Mouse (Mus musculus): ENCODE measurements around the gene March7. TPM values are rescaled to one million over a fixed set of nuclear protein-coding genes. Genes with fewer than 3 reads are reported as not detected.

The March7 gene
- polyA plus RNA-seq, 1 experiment from 2014 or later: 114 TPM

- no peak for ATAC-seq (replicated peaks)
- 90% methylated on average over 6 of the region's 6 CpGs for WGBS
- 0 out of 2 replicates have a peak, but pooled peaks cover 3% of the 10 kb centered on the region for H3K36me3 ChIP-seq
- H3K9me3 ChIP-seq: no peaks in the 10 kb centered on the region
- H3K27me3 ChIP-seq: no peaks in the 10 kb centered on the region
- H3K4me3 ChIP-seq: no peak overlapping the region
- no peak overlapping the region for H3K4me2 ChIP-seq (replicated peaks)
- H3K4me1 ChIP-seq: peaks cover 30% of the 10 kb centered on the region
- H3K27ac ChIP-seq (replicated peaks): no peak overlapping the region
- H3K9ac ChIP-seq (replicated peaks): no peak overlapping the region
Measured at GRCm38 (mm10) chr2:60217620-60218019, 7.9 kb downstream of the March7 start.

- no peak for ATAC-seq (replicated peaks)
- H3K9me3 ChIP-seq: no peaks in the 10 kb centered on the region
- peaks cover 10% of the 10 kb centered on the region for H3K4me1 ChIP-seq
- H3K36me3 ChIP-seq: no peaks in the 10 kb centered on the region
- no peaks in the 10 kb centered on the region for H3K27me3 ChIP-seq
- no peak overlapping the region for H3K4me3 ChIP-seq
- no peak overlapping the region for H3K27ac ChIP-seq (replicated peaks)
- no peak overlapping the region for H3K4me2 ChIP-seq (replicated peaks)
- H3K9ac ChIP-seq (replicated peaks): no peak overlapping the region
- 81% methylated on average over 6 of the region's 6 CpGs for WGBS
Measured at GRCm38 (mm10) chr2:60221236-60221635, 11.5 kb downstream of the March7 start.

GRCm38 (mm10) chr2:60221954-60222353 lies 12.3 kb downstream of the March7 start:
- no peak overlapping the region for H3K9ac ChIP-seq (replicated peaks)
- H3K4me1 ChIP-seq: peaks cover 7% of the 10 kb centered on the region
- H3K27me3 ChIP-seq: no peaks in the 10 kb centered on the region
- no peak overlapping the region for H3K4me3 ChIP-seq
- WGBS: 81% methylated on average over 2 of the region's 2 CpGs
- no peak for ATAC-seq (replicated peaks)
- H3K27ac ChIP-seq (replicated peaks): no peak overlapping the region
- no peaks in the 10 kb centered on the region for H3K9me3 ChIP-seq
- H3K36me3 ChIP-seq: no peaks in the 10 kb centered on the region
- no peak overlapping the region for H3K4me2 ChIP-seq (replicated peaks)

GRCm38 (mm10) chr2:60223489-60223888 lies 13.8 kb downstream of the March7 start:
- Histone ChIP-seq H3K4me1 (peaks cover 4% of the 10 kb centered on the region), H3K9ac (replicated peaks) (no peak overlapping the region), H3K9me3 (no peaks in the 10 kb centered on the region), H3K4me2 (replicated peaks) (no peak overlapping the region), H3K27me3 (no peaks in the 10 kb centered on the region), H3K4me3 (no peak overlapping the region), H3K27ac (replicated peaks) (no peak overlapping the region), H3K36me3 (no peaks in the 10 kb centered on the region)
- 76% methylated on average over 1 of the region's 1 CpGs for WGBS
- ATAC-seq (replicated peaks): no peak

- Histone ChIP-seq H3K27me3 (no peaks in the 10 kb centered on the region), H3K36me3 (peaks cover 33% of the 10 kb centered on the region), H3K4me2 (replicated peaks) (no peak overlapping the region), H3K4me1 (no peaks in the 10 kb centered on the region), H3K9me3 (no peaks in the 10 kb centered on the region), H3K27ac (replicated peaks) (no peak overlapping the region), H3K9ac (replicated peaks) (no peak overlapping the region), H3K4me3 (no peak overlapping the region)
- 38% methylated on average over 1 of the region's 1 CpGs for WGBS
- no peak for ATAC-seq (replicated peaks)
Measured at GRCm38 (mm10) chr2:60228470-60228869, 18.8 kb downstream of the March7 start.

- Histone ChIP-seq H3K4me2 (replicated peaks) (no peak overlapping the region), H3K36me3 (peaks cover 43% of the 10 kb centered on the region), H3K4me3 (no peak overlapping the region), H3K9me3 (no peaks in the 10 kb centered on the region), H3K4me1 (no peaks in the 10 kb centered on the region), H3K27me3 (no peaks in the 10 kb centered on the region), H3K27ac (replicated peaks) (no peak overlapping the region), H3K9ac (replicated peaks) (no peak overlapping the region)
- no peak for ATAC-seq (replicated peaks)
- WGBS: 96% methylated on average over 2 of the region's 2 CpGs
Measured at GRCm38 (mm10) chr2:60230361-60230760, 20.7 kb downstream of the March7 start.

GRCm38 (mm10) chr2:60233147-60233546 lies 23.5 kb downstream of the March7 start:
- H3K4me2 ChIP-seq (replicated peaks): no peak overlapping the region
- no peak overlapping the region for H3K4me3 ChIP-seq
- H3K9ac ChIP-seq (replicated peaks): no peak overlapping the region
- H3K9me3 ChIP-seq: no peaks in the 10 kb centered on the region
- H3K4me1 ChIP-seq: no peaks in the 10 kb centered on the region
- no peak overlapping the region for H3K27ac ChIP-seq (replicated peaks)
- H3K27me3 ChIP-seq: no peaks in the 10 kb centered on the region
- ATAC-seq (replicated peaks): no peak
- peaks cover 68% of the 10 kb centered on the region for H3K36me3 ChIP-seq
- 76% methylated on average over 2 of the region's 2 CpGs for WGBS

GRCm38 (mm10) chr2:60234506-60234905 lies 24.8 kb downstream of the March7 start:
- H3K27me3 ChIP-seq: no peaks in the 10 kb centered on the region
- no peak overlapping the region for H3K4me3 ChIP-seq
- ATAC-seq (replicated peaks): no peak
- H3K36me3 ChIP-seq: peaks cover 78% of the 10 kb centered on the region
- H3K9ac ChIP-seq (replicated peaks): no peak overlapping the region
- no peaks in the 10 kb centered on the region for H3K9me3 ChIP-seq
- H3K4me1 ChIP-seq: no peaks in the 10 kb centered on the region
- 88% methylated on average over 7 of the region's 7 CpGs for WGBS
- H3K4me2 ChIP-seq (replicated peaks): no peak overlapping the region
- H3K27ac ChIP-seq (replicated peaks): no peak overlapping the region

GRCm38 (mm10) chr2:60252782-60253181 lies 43.1 kb downstream of the March7 start:
- Histone ChIP-seq H3K36me3 (peaks cover 14% of the 10 kb centered on the region; the same call in 1 of the 2 replicates), H3K27ac (replicated peaks) (no peak overlapping the region), H3K9me3 (no peaks in the 10 kb centered on the region), H3K4me3 (no peak overlapping the region), H3K27me3 (no peaks in the 10 kb centered on the region), H3K4me1 (no peaks in the 10 kb centered on the region), H3K9ac (replicated peaks) (no peak overlapping the region), H3K4me2 (replicated peaks) (no peak overlapping the region)
- ATAC-seq (replicated peaks): no peak
- 85% methylated on average over 4 of the region's 4 CpGs for WGBS

GRCm38 (mm10) chr2:60253506-60253905 lies 43.8 kb downstream of the March7 start:
- no peaks in the 10 kb centered on the region for H3K27me3 ChIP-seq
- H3K4me2 ChIP-seq (replicated peaks): no peak overlapping the region
- H3K36me3 ChIP-seq: peaks cover 14% of the 10 kb centered on the region; the same call in 1 of the 2 replicates
- H3K27ac ChIP-seq (replicated peaks): no peak overlapping the region
- H3K9me3 ChIP-seq: no peaks in the 10 kb centered on the region
- no peak for ATAC-seq (replicated peaks)
- H3K4me1 ChIP-seq: no peaks in the 10 kb centered on the region
- no peak overlapping the region for H3K4me3 ChIP-seq
- no peak overlapping the region for H3K9ac ChIP-seq (replicated peaks)

GRCm38 (mm10) chr2:60256751-60257150 lies 47.1 kb downstream of the March7 start:
- H3K27ac ChIP-seq (replicated peaks): no peak overlapping the region
- H3K36me3 ChIP-seq: peaks cover 7% of the 10 kb centered on the region; the same call in 1 of the 2 replicates
- H3K4me3 ChIP-seq: no peak overlapping the region
- no peaks in the 10 kb centered on the region for H3K9me3 ChIP-seq
- no peaks in the 10 kb centered on the region for H3K27me3 ChIP-seq
- no peak overlapping the region for H3K4me2 ChIP-seq (replicated peaks)
- ATAC-seq (replicated peaks): no peak
- WGBS: 86% methylated on average over 2 of the region's 2 CpGs
- no peaks in the 10 kb centered on the region for H3K4me1 ChIP-seq
- no peak overlapping the region for H3K9ac ChIP-seq (replicated peaks)

- no peaks in the 10 kb centered on the region for H3K27me3 ChIP-seq
- H3K4me1 ChIP-seq: no peaks in the 10 kb centered on the region
- no peak overlapping the region for H3K9ac ChIP-seq (replicated peaks)
- no peak for ATAC-seq (replicated peaks)
- H3K4me2 ChIP-seq (replicated peaks): no peak overlapping the region
- no peak overlapping the region for H3K4me3 ChIP-seq
- no peak overlapping the region for H3K27ac ChIP-seq (replicated peaks)
- H3K36me3 ChIP-seq: peaks cover 3% of the 10 kb centered on the region; the same call in 1 of the 2 replicates
- no peaks in the 10 kb centered on the region for H3K9me3 ChIP-seq
- 96% methylated on average over 5 of the region's 5 CpGs for WGBS
Measured at GRCm38 (mm10) chr2:60259186-60259585, 49.5 kb downstream of the March7 start.

GRCm38 (mm10) chr2:60260621-60261350 lies 51.1 kb downstream of the March7 start:
- Histone ChIP-seq H3K36me3 (no peaks in the 10 kb centered on the region), H3K4me2 (replicated peaks) (no peak overlapping the region), H3K4me3 (no peak overlapping the region), H3K9me3 (no peaks in the 10 kb centered on the region), H3K27me3 (no peaks in the 10 kb centered on the region), H3K27ac (replicated peaks) (no peak overlapping the region), H3K9ac (replicated peaks) (no peak overlapping the region), H3K4me1 (no peaks in the 10 kb centered on the region)
- WGBS: 77% methylated on average over 5 of the region's 5 CpGs
- no peak for ATAC-seq (replicated peaks)

All from forebrain, embryonic 15.5 days (tissue).